Mouse (Mus musculus) ES-E14 (cell line): Measurements from ENCODE around the gene Kcnt2.

Source experiments
- CHD2 ChIP-seq: IDR thresholded peaks from 2 replicates; pipeline ENCODE4 v1.6.1; 2014; ENCODE audit warnings: mild to moderate bottlenecking, low read depth, low read length, inconsistent platforms
- MAFK ChIP-seq: IDR thresholded peaks from 2 replicates; pipeline ENCODE4 v1.6.1; 2014; ENCODE audit warnings: mild to moderate bottlenecking, low read depth, low read length, inconsistent platforms; ENCODE audit not compliant: insufficient read depth
- ZNF384 ChIP-seq: IDR thresholded peaks from 2 replicates; pipeline ENCODE4 v1.6.1; 2012; ENCODE audit warnings: low read depth, low read length, inconsistent platforms

- TF ChIP-seq MAFK (no peak), ZNF384 (no peak), CHD2 (no peak)
Measured at GRCm38 (mm10) chr1:140406631-140407288, 160.8 kb downstream of the Kcnt2 start.
